Mouse (Mus musculus): ENCODE data around the gene Rtn2. TPM values are rescaled to one million over a fixed set of nuclear protein-coding genes. Genes with fewer than 3 reads are reported as not detected.

Rtn2 gene
- total and polyA plus RNA-seq, 2 experiments from 2014 or later = 51.7 to 108 TPM

GRCm38 (mm10) chr7:19309278-19309883 is 27.0 kb downstream of the Rtn2 start:
- Histone ChIP-seq H3K4me1 (ENCODE audit: control insufficient read depth, insufficient read depth) (peaks cover 2% of the 10 kb centered on the region; the same call in 1 of the 2 replicates), H3K9me3 (replicated peaks; ENCODE audit: control insufficient read depth, low read length) (no peaks in the 10 kb centered on the region), H3K27me3 (ENCODE audit: control insufficient read depth, insufficient read depth, low read length) (peaks cover 20% of the 10 kb centered on the region), H3K36me3 (replicated peaks; ENCODE audit: control insufficient read depth, insufficient read depth, low read length) (no peaks in the 10 kb centered on the region), H3K9ac (replicated peaks; ENCODE audit: low read depth, low read length) (peak overlapping the region; percentile 45), H3K4me3 (ENCODE audit: low read depth, low read length) (peak overlapping the region; percentile 63), H3K27ac (ENCODE audit: low read depth) (no peak overlapping the region), H3K4me2 (ENCODE audit: low read depth, low read length) (peak overlapping the region; percentile 97)
- under 1% methylated on average over 48 of the region's 48 CpGs for WGBS
- DNase-seq (ENCODE audit: low spot score) (no peak), ATAC-seq (ENCODE audit: insufficient read depth, low read depth) (no peak)
- TF ChIP-seq CTCF (IDR thresholded peaks at IDR 0.05; ENCODE audit: low read depth) = no peak
- no peak for TF ChIP-seq EP300 (IDR thresholded peaks at IDR 0.05; ENCODE audit: low read depth)

- H3K36me3 ChIP-seq (replicated peaks; ENCODE audit: control insufficient read depth, insufficient read depth, low read length) = no peaks in the 10 kb centered on the region
- TF ChIP-seq EP300 (IDR thresholded peaks at IDR 0.05; ENCODE audit: low read depth) (peak; percentile 74; the same call in 1 of the 2 replicates), CTCF (IDR thresholded peaks at IDR 0.05; ENCODE audit: low read depth) (peak; percentile 41)
- peak; percentile 98 for DNase-seq (ENCODE audit: low spot score)
- WGBS = under 1% methylated on average over 49 of the region's 49 CpGs
- no peak within 1 kb of the TSS for H3K27ac ChIP-seq (ENCODE audit: low read depth)
- ATAC-seq (ENCODE audit: insufficient read depth, low read depth) = peak; percentile 86
- peak within 1 kb of the TSS; percentile 63 for H3K4me3 ChIP-seq (ENCODE audit: low read depth, low read length)
- no peaks in the 10 kb centered on the region for H3K9me3 ChIP-seq (replicated peaks; ENCODE audit: control insufficient read depth, low read length)
- peak within 1 kb of the TSS; percentile 45 for H3K9ac ChIP-seq (replicated peaks; ENCODE audit: low read depth, low read length)
- peak within 1 kb of the TSS; percentile 97 for H3K4me2 ChIP-seq (ENCODE audit: low read depth, low read length)
- H3K27me3 ChIP-seq (ENCODE audit: control insufficient read depth, insufficient read depth, low read length) = peaks cover 17% of the 10 kb centered on the region
- no peaks in the 10 kb centered on the region for H3K4me1 ChIP-seq (ENCODE audit: control insufficient read depth, insufficient read depth)
Observed at GRCm38 (mm10) chr7:19309884-19310641, 27.6 kb downstream of the Rtn2 start, which contains the start of gene Fosb. Gene Fosb, minus strand, starts transcription at chr7:19310051.

DNA sequence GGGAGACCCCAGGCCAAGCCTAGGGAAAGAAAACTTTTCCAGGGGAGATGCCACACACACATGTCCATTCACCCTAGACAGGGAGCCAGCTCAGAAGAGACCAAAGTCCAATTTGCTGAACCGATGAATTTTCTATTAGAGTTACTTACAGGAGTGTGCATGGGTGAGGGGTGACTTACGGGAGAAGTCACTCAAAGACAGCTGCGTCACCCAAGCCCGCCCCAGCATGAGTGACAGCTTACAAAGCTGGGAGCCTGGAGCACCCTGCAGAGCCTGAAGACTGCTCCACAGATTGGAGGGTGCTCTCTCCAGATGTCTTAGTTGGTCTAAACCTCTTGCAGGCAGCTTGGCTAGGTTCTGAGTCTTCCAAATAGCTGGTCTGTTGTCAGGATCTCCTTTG is 29.6 kb downstream of the Rtn2 start:
- DNase-seq (ENCODE audit: low spot score) (no peak), ATAC-seq (ENCODE audit: insufficient read depth, low read depth) (no peak)
- no peak overlapping the region for H3K4me3 ChIP-seq (ENCODE audit: low read depth, low read length)
- H3K27ac ChIP-seq (ENCODE audit: low read depth) = no peak overlapping the region
- 38% methylated on average over 4 of the region's 4 CpGs for WGBS
- no peaks in the 10 kb centered on the region for H3K36me3 ChIP-seq (replicated peaks; ENCODE audit: control insufficient read depth, insufficient read depth, low read length)
- TF ChIP-seq EP300 (IDR thresholded peaks at IDR 0.05; ENCODE audit: low read depth) = no peak
- TF ChIP-seq CTCF (IDR thresholded peaks at IDR 0.05; ENCODE audit: low read depth) = no peak
- H3K9ac ChIP-seq (replicated peaks; ENCODE audit: low read depth, low read length) = no peak overlapping the region
- H3K27me3 ChIP-seq (ENCODE audit: control insufficient read depth, insufficient read depth, low read length) = no peaks in the 10 kb centered on the region
- H3K9me3 ChIP-seq (replicated peaks; ENCODE audit: control insufficient read depth, low read length) = no peaks in the 10 kb centered on the region
- H3K4me1 ChIP-seq (ENCODE audit: control insufficient read depth, insufficient read depth) = 0 out of 2 replicates have a peak, but pooled peaks cover 4% of the 10 kb centered on the region
- no peak overlapping the region for H3K4me2 ChIP-seq (ENCODE audit: low read depth, low read length)

DNA sequence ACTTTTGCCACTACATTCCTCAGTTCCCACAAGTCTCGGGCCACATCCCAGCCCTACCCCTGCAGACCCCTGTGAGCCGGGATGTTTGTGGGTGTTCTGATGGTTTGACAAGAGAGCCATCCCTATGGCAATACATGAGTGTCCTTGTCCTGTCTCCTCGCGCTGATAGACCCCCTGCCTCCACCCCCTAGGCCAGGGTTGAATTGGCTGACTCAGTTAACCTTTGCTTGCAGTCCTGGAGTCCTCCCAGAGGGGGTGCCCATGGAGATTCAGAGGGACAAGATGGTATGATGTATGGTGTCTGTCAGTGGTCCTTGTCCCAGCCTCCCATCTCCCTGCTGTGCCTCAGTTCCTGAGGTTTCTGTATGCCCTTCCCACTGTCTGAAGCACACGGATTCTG is 31.6 kb downstream of the Rtn2 start:
- ATAC-seq (ENCODE audit: insufficient read depth, low read depth) = no peak
- no peak for DNase-seq (ENCODE audit: low spot score)
- H3K9me3 ChIP-seq (replicated peaks; ENCODE audit: control insufficient read depth, low read length) = no peaks in the 10 kb centered on the region
- no peaks in the 10 kb centered on the region for H3K36me3 ChIP-seq (replicated peaks; ENCODE audit: control insufficient read depth, insufficient read depth, low read length)
- H3K4me2 ChIP-seq (ENCODE audit: low read depth, low read length) = no peak overlapping the region
- no peak overlapping the region for H3K4me3 ChIP-seq (ENCODE audit: low read depth, low read length)
- TF ChIP-seq EP300 (IDR thresholded peaks at IDR 0.05; ENCODE audit: low read depth) (no peak), CTCF (IDR thresholded peaks at IDR 0.05; ENCODE audit: low read depth) (no peak)
- H3K27ac ChIP-seq (ENCODE audit: low read depth) = no peak overlapping the region
- no peaks in the 10 kb centered on the region for H3K27me3 ChIP-seq (ENCODE audit: control insufficient read depth, insufficient read depth, low read length)
- no peak overlapping the region for H3K9ac ChIP-seq (replicated peaks; ENCODE audit: low read depth, low read length)
- WGBS = 36% methylated on average over 5 of the region's 5 CpGs
- 0 out of 2 replicates have a peak, but pooled peaks cover 6% of the 10 kb centered on the region for H3K4me1 ChIP-seq (ENCODE audit: control insufficient read depth, insufficient read depth)

DNA sequence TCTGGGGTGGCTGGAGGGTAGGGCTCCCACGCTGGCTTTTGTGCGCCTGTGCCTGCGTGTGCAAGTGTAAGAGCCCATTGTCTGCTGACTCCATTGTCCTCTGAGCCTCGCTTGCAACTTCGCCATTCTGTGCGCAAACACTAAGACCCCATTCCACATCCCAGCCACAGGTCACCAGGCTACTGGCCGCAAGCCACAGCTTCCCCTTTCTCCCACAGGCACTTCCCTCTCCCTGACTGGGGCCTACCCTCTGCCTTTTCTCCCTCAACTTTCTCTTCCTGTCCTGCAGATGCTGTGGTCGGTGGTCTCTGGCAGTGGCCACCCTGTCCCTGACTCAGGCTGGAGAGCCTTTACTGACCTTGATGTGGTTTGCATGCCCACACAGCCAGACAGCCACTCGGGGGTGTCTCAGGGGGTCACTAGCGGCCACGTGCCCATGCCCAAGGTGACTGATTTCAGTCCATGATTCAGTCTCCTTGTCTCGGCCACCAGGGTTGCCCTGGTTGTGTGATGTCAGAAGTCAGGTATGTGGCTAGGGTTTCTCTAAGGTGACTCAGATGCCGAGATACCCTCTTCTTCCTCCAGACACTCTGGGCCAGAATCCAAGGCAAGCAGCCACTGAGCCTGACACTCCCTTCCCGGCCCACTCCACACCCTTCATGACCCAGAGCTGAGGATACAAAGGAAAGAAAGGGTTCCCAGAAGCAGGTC is 34.2 kb downstream of the Rtn2 start:
- no peaks in the 10 kb centered on the region for H3K36me3 ChIP-seq (replicated peaks; ENCODE audit: control insufficient read depth, insufficient read depth, low read length)
- TF ChIP-seq CTCF (IDR thresholded peaks at IDR 0.05; ENCODE audit: low read depth) = no peak
- peaks cover 16% of the 10 kb centered on the region; the same call in 1 of the 2 replicates for H3K4me1 ChIP-seq (ENCODE audit: control insufficient read depth, insufficient read depth)
- DNase-seq (ENCODE audit: low spot score) (peak; percentile 22), ATAC-seq (ENCODE audit: insufficient read depth, low read depth) (no peak)
- no peaks in the 10 kb centered on the region for H3K27me3 ChIP-seq (ENCODE audit: control insufficient read depth, insufficient read depth, low read length)
- no peak overlapping the region for H3K9ac ChIP-seq (replicated peaks; ENCODE audit: low read depth, low read length)
- no peak overlapping the region for H3K4me3 ChIP-seq (ENCODE audit: low read depth, low read length)
- WGBS = 38% methylated on average over 14 of the region's 14 CpGs
- peak overlapping the region; percentile 63 for H3K27ac ChIP-seq (ENCODE audit: low read depth)
- H3K9me3 ChIP-seq (replicated peaks; ENCODE audit: control insufficient read depth, low read length) = no peaks in the 10 kb centered on the region
- no peak overlapping the region for H3K4me2 ChIP-seq (ENCODE audit: low read depth, low read length)
